Mouse (Mus musculus) mouse trophoblast stem cell (cell line): Measurements from ENCODE around the gene Dpf3.

Source experiments
- in situ Hi-C, 2 experiments: fragments of 300-500 bp; cut with MseI, MboI; formaldehyde crosslinking; loops; 2 replicates in 1 of 2; 3 replicates in 1 of 2; pipeline ENCODE4 v1.15.1; 2025

Dpf3 gene

GRCm38 (mm10) chr12:83496736-83497135, 9.2 kb upstream of the Dpf3 start:
- in situ Hi-C loops = loop anchor here (5.0 to 10.0 kb wide), 2 partner anchors 382 to 384 kb away; no protein-coding TSS in a partner anchor

- in situ Hi-C loops = loop anchor here (5.0 to 10.0 kb wide), 2 partner anchors 382 to 384 kb away; no protein-coding TSS in a partner anchor
Observed at GRCm38 (mm10) chr12:83496336-83496735, 8.8 kb upstream of the Dpf3 start.

- in situ Hi-C loops = loop anchor here (5.0 to 10.0 kb wide), 2 partner anchors 381 to 384 kb away; no protein-coding TSS in a partner anchor
Observed at GRCm38 (mm10) chr12:83495961-83496282, 8.4 kb upstream of the Dpf3 start.

- in situ Hi-C loops = loop anchor here (5.0 to 10.0 kb wide), 2 partner anchors 381 to 383 kb away; no protein-coding TSS in a partner anchor
Observed at GRCm38 (mm10) chr12:83495248-83495960, 7.9 kb upstream of the Dpf3 start.

- in situ Hi-C loops = loop anchor here in 1 of 2 experiments (10.0 kb wide), 1 partner anchor 379 kb away; no protein-coding TSS in a partner anchor
Observed at GRCm38 (mm10) chr12:83494196-83494595, 6.7 kb upstream of the Dpf3 start.

- in situ Hi-C loops = loop anchor here in 1 of 2 experiments (10.0 kb wide), 1 partner anchor 378 kb away; no protein-coding TSS in a partner anchor
Observed at GRCm38 (mm10) chr12:83492808-83493207, 5.3 kb upstream of the Dpf3 start.

GRCm38 (mm10) chr12:83491609-83492008, 4.1 kb upstream of the Dpf3 start:
- in situ Hi-C loops = loop anchor here in 1 of 2 experiments (10.0 kb wide), 1 partner anchor 377 kb away; no protein-coding TSS in a partner anchor

GRCm38 (mm10) chr12:83489748-83490147, 2.2 kb upstream of the Dpf3 start:
- in situ Hi-C loops = loop anchor here in 1 of 2 experiments (10.0 kb wide), 1 partner anchor 375 kb away; no protein-coding TSS in a partner anchor

GRCm38 (mm10) chr12:83488211-83488941, 860 bp upstream of the Dpf3 start:
- in situ Hi-C loops = no loop called here

GRCm38 (mm10) chr12:83486671-83487461, 650 bp downstream of the Dpf3 start:
- in situ Hi-C loops = no loop called here

GRCm38 (mm10) chr12:83485911-83486670, 1.4 kb downstream of the Dpf3 start:
- in situ Hi-C loops = no loop called here

- in situ Hi-C loops = no loop called here
Observed at GRCm38 (mm10) chr12:83484855-83485745, 2.4 kb downstream of the Dpf3 start.

GRCm38 (mm10) chr12:83483653-83484052, 3.9 kb downstream of the Dpf3 start:
- in situ Hi-C loops = no loop called here

GRCm38 (mm10) chr12:83481439-83481838, 6.1 kb downstream of the Dpf3 start:
- in situ Hi-C loops = no loop called here

- in situ Hi-C loops = no loop called here
Observed at GRCm38 (mm10) chr12:83479818-83480401, 7.6 kb downstream of the Dpf3 start.

- in situ Hi-C loops = no loop called here
Observed at GRCm38 (mm10) chr12:83479140-83479539, 8.4 kb downstream of the Dpf3 start.

- in situ Hi-C loops = no loop called here
Observed at GRCm38 (mm10) chr12:83476277-83476676, 11.2 kb downstream of the Dpf3 start.

GRCm38 (mm10) chr12:83475419-83475818, 12.1 kb downstream of the Dpf3 start:
- in situ Hi-C loops = no loop called here

- in situ Hi-C loops = no loop called here
Observed at GRCm38 (mm10) chr12:83473987-83474600, 13.4 kb downstream of the Dpf3 start.
